18 mouse cellular contexts compared by ENCODE assay signal in the genomic region with DNA sequence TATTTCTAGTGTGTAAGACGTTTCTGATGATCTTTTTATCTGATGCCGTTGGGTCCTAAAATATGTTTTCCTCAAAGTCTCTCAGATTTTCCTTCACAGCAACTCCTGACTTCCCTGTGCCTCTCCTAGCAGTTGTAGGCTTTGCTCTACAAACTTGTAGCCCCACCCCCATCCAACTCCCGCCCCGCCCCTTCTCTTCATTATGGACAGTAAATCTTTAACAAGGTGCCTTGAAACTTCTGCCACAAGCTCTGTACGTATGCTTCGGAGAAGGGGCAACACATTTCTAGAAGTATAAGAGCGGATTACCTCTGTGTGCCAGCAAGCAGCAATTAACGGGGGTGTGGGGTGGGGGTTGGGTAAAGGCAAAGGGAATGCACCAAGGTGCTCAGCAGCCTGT. TPM values are rescaled to one million over a fixed set of nuclear protein-coding genes. Genes with fewer than 3 reads are reported as not detected.
"Had no signal": no experiment of that assay in that cellular context is flagged by ENCODE, and none has a peak within 500 bp of the region (broad histone marks: within the 10 kb centered on the region; RNA-seq: fewer than 3 reads in every experiment).

No protein-coding gene starts in this region.

- H3K4me3 ChIP-seq: megakaryocyte, embryonic 14.5 days; midbrain, embryonic 13.5 days; midbrain, embryonic 15.5 days; neural tube, embryonic 12.5 days; stomach, embryonic 15.5 days had no signal

- DNase-seq: lung, adult 18-20 months; lung, embryonic 14.5 days; lung, postnatal 10 days; lung, postnatal 36 days; right cerebral cortex, postnatal 14 days; thymus, adult 2 months; thymus, postnatal 25 days had no signal

- H3K4me1 ChIP-seq: megakaryocyte, embryonic 14.5 days; midbrain, embryonic 13.5 days; midbrain, embryonic 15.5 days; neural tube, embryonic 12.5 days; stomach, embryonic 15.5 days had no signal

- H3K9ac ChIP-seq: lung, embryonic 14.5 days; midbrain, embryonic 13.5 days; midbrain, embryonic 15.5 days; neural tube, embryonic 12.5 days; stomach, embryonic 15.5 days had no signal

- H3K27ac ChIP-seq: macrophage; midbrain, embryonic 13.5 days; midbrain, embryonic 15.5 days; neural tube, embryonic 12.5 days; stomach, embryonic 15.5 days; stomach, postnatal 0 days had no signal

- ATAC-seq: midbrain, embryonic 13.5 days; midbrain, embryonic 15.5 days had no signal

- H3K9me3 ChIP-seq: megakaryocyte, embryonic 14.5 days; midbrain, embryonic 13.5 days; midbrain, embryonic 15.5 days; neural tube, embryonic 12.5 days; stomach, embryonic 15.5 days had no signal

- H3K27me3 ChIP-seq: megakaryocyte, embryonic 14.5 days; midbrain, embryonic 13.5 days; midbrain, embryonic 15.5 days; neural tube, embryonic 12.5 days; stomach, embryonic 15.5 days had no signal

- H3K36me3 ChIP-seq: midbrain, embryonic 13.5 days; midbrain, embryonic 15.5 days; neural tube, embryonic 12.5 days; stomach, embryonic 15.5 days had no signal

- H3K4me2 ChIP-seq: lung, embryonic 14.5 days; midbrain, embryonic 11.5 days; midbrain, embryonic 13.5 days; midbrain, embryonic 15.5 days; neural tube, embryonic 12.5 days; stomach, embryonic 15.5 days had no signal

RNA-seq across cellular contexts. Expression of a gene that starts 42.6 kb away (rescaled TPM):
- total RNA-seq: megakaryocyte progenitor cell, adult 5-6 weeks; monocyte, adult 5-6 weeks; neutrophil, adult 5-6 weeks had no signal
